Mouse (Mus musculus) stomach, postnatal 0 days (tissue): Measurements from ENCODE around the gene Dlat. TPM values are rescaled to one million over a fixed set of nuclear protein-coding genes. Genes with fewer than 3 reads are reported as not detected.

Experiments used
- ATAC-seq: fragments of 200-750 bp; cut with Nextera tagmentation; 2 replicates; pipeline ENCODE4 v1.8.0; 2017; ENCODE audit not compliant: low FRiP score, low TSS enrichment
- DNase-seq: peaks from one replicate; pipeline ENCODE4 v3.0.0-alpha.2; 2016; ENCODE audit warnings: low spot score
- H3K27ac ChIP-seq: fragments of 300-500 bp; sonication (generic); replicated peaks from 2 replicates; pipeline ENCODE4 v1.5.1; 2014; ENCODE audit warnings: mild to moderate bottlenecking, control low read depth
- H3K27me3 ChIP-seq: fragments of 300-500 bp; sonication (generic); 2 replicates; pipeline ENCODE4 v1.6.1; 2014; ENCODE audit warnings: low read length; ENCODE audit not compliant: control insufficient read depth, insufficient read depth
- H3K36me3 ChIP-seq: fragments of 300-500 bp; sonication (generic); 2 replicates; pipeline ENCODE4 v1.6.1; 2014; ENCODE audit warnings: low read length, mixed read lengths; ENCODE audit not compliant: control insufficient read depth, insufficient read depth
- H3K4me1 ChIP-seq: fragments of 300-500 bp; sonication (generic); replicated peaks from 2 replicates; pipeline ENCODE4 v1.6.1; 2014; ENCODE audit warnings: antibody characterized with exemption; ENCODE audit not compliant: control insufficient read depth, insufficient read depth
- H3K4me2 ChIP-seq: fragments of 300-500 bp; sonication (generic); replicated peaks from 2 replicates; pipeline ENCODE4 v1.6.1; 2014; ENCODE audit warnings: low read depth, mild to moderate bottlenecking, control low read depth, moderate library complexity
- H3K4me3 ChIP-seq: fragments of 300-500 bp; sonication (generic); 2 replicates; pipeline ENCODE4 v1.5.1; 2014; ENCODE audit warnings: low read depth, low read length, control low read depth
- H3K9ac ChIP-seq: fragments of 300-500 bp; sonication (generic); 2 replicates; pipeline ENCODE4 v1.6.1; 2014; ENCODE audit warnings: mild to moderate bottlenecking, low read length, control low read depth, mixed read lengths
- H3K9me3 ChIP-seq: fragments of 300-500 bp; sonication (generic); 2 replicates; pipeline ENCODE4 v1.6.1; 2016; ENCODE audit warnings: low read length; ENCODE audit not compliant: control insufficient read depth
- CTCF ChIP-seq: IDR thresholded peaks from 2 replicates; pipeline ENCODE4 v1.5.1; 2016; ENCODE audit warnings: antibody characterized with exemption, low read depth, mild to moderate bottlenecking, moderate library complexity
- EP300 ChIP-seq: optimal IDR thresholded peaks from 2 replicates; pipeline ENCODE3; 2016; ENCODE audit warnings: antibody characterized with exemption
- WGBS: fragments of 180-500 bp; shearing (Covaris S2); extraction: QIAGEN DNeasy Blood & Tissue Kit; methylation state at CpG from one replicate; pipeline ENCODE4 v1.1.7; 2014; 5-methylcytosine and 5-hydroxymethylcytosine counted together
- polyA plus RNA-seq: library from polyadenylated mRNA; unstranded; fragments of >200 nt; fragmentation: Nextera tagmentation; extraction: Ambion mirVana; gene quantifications from 2 replicates; pipeline ENCODE4 v1.2.1, GENCODE M21; 2015

Dlat gene
- polyA plus RNA-seq, 1 experiment from 2014 or later: 36.7 TPM

- H3K4me2 ChIP-seq: no peak overlapping the region
- no peak overlapping the region for H3K9ac ChIP-seq
- no peak overlapping the region for H3K4me3 ChIP-seq
- H3K4me1 ChIP-seq: no peaks in the 10 kb centered on the region
- no peak for TF ChIP-seq EP300
- 0 out of 2 replicates have a peak, but pooled peaks have one; percentile 8 for TF ChIP-seq CTCF
- 76% methylated on average over 8 of the region's 8 CpGs for WGBS
- ATAC-seq: no peak
- no peaks in the 10 kb centered on the region for H3K36me3 ChIP-seq
- no peak for DNase-seq
- no peaks in the 10 kb centered on the region for H3K9me3 ChIP-seq
- H3K27me3 ChIP-seq: no peaks in the 10 kb centered on the region
- H3K27ac ChIP-seq: no peak overlapping the region
Observed at GRCm38 (mm10) chr9:50667579-50668498, 8.3 kb upstream of the Dlat start.

- Histone ChIP-seq H3K9me3 (no peaks in the 10 kb centered on the region), H3K27ac (no peak overlapping the region), H3K4me1 (no peaks in the 10 kb centered on the region), H3K36me3 (no peaks in the 10 kb centered on the region), H3K4me3 (no peak overlapping the region), H3K27me3 (no peaks in the 10 kb centered on the region), H3K4me2 (no peak overlapping the region), H3K9ac (no peak overlapping the region)
- DNase-seq (no peak), ATAC-seq (no peak)
- TF ChIP-seq CTCF (no peak), EP300 (no peak)
- 86% methylated on average over 6 of the region's 6 CpGs for WGBS
Observed at GRCm38 (mm10) chr9:50666442-50666841, 6.9 kb upstream of the Dlat start.

- no peaks in the 10 kb centered on the region for H3K4me1 ChIP-seq
- H3K27me3 ChIP-seq: no peaks in the 10 kb centered on the region
- no peaks in the 10 kb centered on the region for H3K36me3 ChIP-seq
- no peak overlapping the region for H3K4me3 ChIP-seq
- no peak overlapping the region for H3K4me2 ChIP-seq
- no peak for DNase-seq
- no peak overlapping the region for H3K27ac ChIP-seq
- H3K9me3 ChIP-seq: no peaks in the 10 kb centered on the region
- no peak overlapping the region for H3K9ac ChIP-seq
- 86% methylated on average over 5 of the region's 5 CpGs for WGBS
- TF ChIP-seq CTCF (no peak), EP300 (no peak)
- ATAC-seq: no peak
Observed at GRCm38 (mm10) chr9:50664826-50665225, 5.2 kb upstream of the Dlat start.

GRCm38 (mm10) chr9:50660431-50660830 lies 851 bp upstream of the Dlat start:
- DNase-seq: peak; percentile 68
- H3K4me3 ChIP-seq: peak overlapping the region; percentile 93

DNA sequence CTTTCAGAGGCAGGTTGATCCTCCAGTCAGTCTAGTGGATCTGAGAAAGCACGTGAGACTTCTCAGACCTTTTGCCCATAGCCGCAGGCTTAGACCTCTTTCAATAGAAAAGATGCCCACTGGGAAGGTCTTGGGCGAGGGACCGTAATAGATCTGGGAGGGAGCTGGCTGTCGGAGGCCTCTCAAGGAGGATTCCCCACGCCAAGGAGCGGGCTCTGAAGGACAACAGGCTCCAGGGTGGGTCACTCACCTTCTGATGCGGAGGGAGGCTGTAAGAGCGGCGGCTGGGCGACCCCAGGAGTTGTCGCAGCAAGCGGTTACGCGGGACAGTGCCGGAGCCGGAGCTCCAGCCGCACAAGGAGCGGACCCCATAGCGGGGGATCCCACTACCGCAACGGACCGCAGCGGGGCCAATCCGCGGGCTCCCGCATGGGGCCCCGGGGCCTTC lies 615 bp downstream of the Dlat start:
- peak overlapping the region; percentile 90 for H3K9ac ChIP-seq
- H3K4me1 ChIP-seq: no peaks in the 10 kb centered on the region
- DNase-seq: no peak
- no peaks in the 10 kb centered on the region; the same call in 1 of the 2 replicates for H3K36me3 ChIP-seq
- H3K27ac ChIP-seq: peak overlapping the region; percentile 86
- H3K27me3 ChIP-seq: no peaks in the 10 kb centered on the region
- 1% methylated on average over 27 of the region's 28 CpGs for WGBS
- no peaks in the 10 kb centered on the region for H3K9me3 ChIP-seq
- TF ChIP-seq EP300 (no peak), CTCF (no peak)
- H3K4me3 ChIP-seq: peak overlapping the region; percentile 93
- peak overlapping the region; percentile 78 for H3K4me2 ChIP-seq
- no peak; the same call in 1 of the 2 replicates for ATAC-seq

More at GRCm38 (mm10) chr9:50660431-50660830, 851 bp upstream of the Dlat start:
- Histone ChIP-seq H3K4me1 (no peaks in the 10 kb centered on the region), H3K27ac (no peak overlapping the region), H3K27me3 (no peaks in the 10 kb centered on the region), H3K9me3 (no peaks in the 10 kb centered on the region), H3K36me3 (no peaks in the 10 kb centered on the region; the same call in 1 of the 2 replicates), H3K4me2 (peak overlapping the region; percentile 78), H3K9ac (peak overlapping the region; percentile 9; the same call in 1 of the 2 replicates)
- peak; percentile 66; the same call in 1 of the 2 replicates for ATAC-seq
- TF ChIP-seq CTCF (no peak), EP300 (no peak)
- whole genome bisulfite sequencing: 14% methylated on average over 12 of the region's 12 CpGs

GRCm38 (mm10) chr9:50658391-50658790 lies 1.2 kb downstream of the Dlat start:
- WGBS: 14% methylated on average over 5 of the region's 5 CpGs
- no peak for DNase-seq
- TF ChIP-seq CTCF (no peak), EP300 (no peak)

More at GRCm38 (mm10) chr9:50658391-50658790, 1.2 kb downstream of the Dlat start:
- Histone ChIP-seq H3K27ac (no peak overlapping the region), H3K4me3 (peak overlapping the region; percentile 93), H3K9me3 (no peaks in the 10 kb centered on the region), H3K9ac (peak overlapping the region; percentile 90), H3K4me2 (peak overlapping the region; percentile 78), H3K4me1 (no peaks in the 10 kb centered on the region), H3K27me3 (no peaks in the 10 kb centered on the region), H3K36me3 (no peaks in the 10 kb centered on the region; the same call in 1 of the 2 replicates)
- ATAC-seq: no peak
